Mouse (Mus musculus) urinary bladder, adult 18-20 months (tissue): Measurements from ENCODE around the gene Eml1.

Experiments
- DNase-seq, 2 experiments: peaks; one replicate each; pipeline ENCODE4 v3.0.0; 2022; ENCODE audit warnings: low spot score in 2 of 2, mixed read lengths in 2 of 2

Eml1 gene

DNA sequence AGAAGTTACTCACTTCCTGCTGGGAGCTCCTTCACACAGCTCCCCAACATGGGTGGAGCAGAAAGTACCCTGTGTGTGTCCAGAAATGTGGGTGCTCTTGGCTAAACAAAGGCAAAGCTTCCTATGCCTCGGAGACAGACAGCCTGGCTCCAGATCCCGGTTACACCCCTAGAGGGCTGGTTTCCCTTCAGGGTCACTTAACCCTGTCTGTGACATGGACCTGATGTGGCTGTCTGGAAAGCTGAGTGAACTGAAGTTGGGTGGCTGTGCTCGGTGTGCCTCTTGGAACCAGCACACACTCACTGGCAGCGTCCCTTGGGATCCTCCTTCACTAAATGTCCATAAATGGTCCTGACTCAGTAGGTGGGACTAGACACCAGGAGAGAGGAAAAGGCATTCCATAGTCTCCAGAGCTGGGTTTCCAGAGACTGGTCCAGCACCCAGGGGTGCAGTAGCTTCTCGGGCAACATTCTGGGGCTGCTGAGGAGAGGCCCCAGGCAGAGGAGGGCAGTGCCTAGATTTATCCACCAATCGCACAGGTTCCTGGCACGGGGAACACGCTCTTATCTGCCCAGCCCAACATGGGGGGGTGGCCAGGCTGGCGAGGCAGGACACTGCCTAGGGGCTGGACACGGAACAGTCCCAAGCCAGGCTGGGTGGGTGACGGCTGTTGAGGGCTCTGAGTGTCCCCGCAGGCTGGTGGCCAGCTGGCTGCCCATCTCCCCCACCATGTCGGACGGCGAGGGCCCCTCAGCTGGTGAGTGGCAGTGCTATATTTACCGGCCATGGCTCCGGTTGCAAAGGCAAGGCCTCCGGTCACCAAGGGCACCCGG, at the start of gene Eml1:
Gene Eml1, plus strand, starts transcription at position 362 of the 833 bp plus-strand sequence.
- DNase-seq = peak; percentile 26 to 48

DNA sequence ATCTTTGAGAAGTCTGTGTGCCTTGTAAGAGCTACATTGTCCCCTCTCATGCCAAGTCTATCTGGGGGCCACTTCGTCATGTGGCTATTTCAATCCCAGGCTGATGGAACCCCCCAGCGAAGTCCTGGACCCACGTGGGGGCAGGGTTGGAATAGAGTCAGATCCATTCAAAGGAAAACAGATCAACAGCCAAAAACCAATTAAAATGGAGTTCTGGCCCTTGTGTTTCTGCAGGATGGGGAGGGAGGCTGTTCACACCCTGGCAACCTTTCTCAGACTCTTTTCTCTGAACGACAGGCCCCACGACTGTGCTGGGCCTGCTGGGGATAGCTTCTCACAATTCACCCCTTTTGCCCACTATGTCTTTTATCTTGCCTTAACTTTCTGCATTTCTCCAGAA, 44.4 kb upstream of the Eml1 start:
- DNase-seq = no peak

DNA sequence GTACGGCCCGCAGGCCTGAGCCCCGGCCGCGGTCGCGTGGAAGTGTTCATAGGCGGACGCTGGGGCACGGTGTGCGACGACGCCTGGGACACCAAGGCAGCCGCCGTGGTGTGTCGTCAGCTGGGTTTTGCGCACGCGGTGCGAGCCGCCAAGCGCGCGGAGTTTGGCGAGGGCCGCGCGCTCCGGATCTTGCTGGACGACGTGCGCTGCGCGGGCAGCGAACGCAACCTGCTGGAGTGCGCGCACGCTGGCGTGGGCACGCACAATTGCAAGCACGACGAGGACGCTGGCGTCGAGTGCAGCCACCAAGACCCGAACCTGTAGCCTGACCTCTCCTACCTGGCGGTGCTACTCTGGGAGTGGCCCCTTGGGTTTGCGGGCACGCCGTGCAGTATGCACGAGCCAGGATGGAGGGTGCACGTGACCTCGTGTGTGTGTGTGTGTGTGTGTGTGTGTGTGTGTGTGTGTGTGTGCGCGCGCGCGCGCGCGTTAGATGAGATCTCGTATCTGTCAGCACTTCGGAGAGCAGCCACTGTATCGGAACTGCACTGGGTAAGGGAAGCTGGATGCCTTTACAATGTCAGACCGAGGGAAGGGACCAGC, 42.8 kb upstream of the Eml1 start:
- no peak for DNase-seq

DNA sequence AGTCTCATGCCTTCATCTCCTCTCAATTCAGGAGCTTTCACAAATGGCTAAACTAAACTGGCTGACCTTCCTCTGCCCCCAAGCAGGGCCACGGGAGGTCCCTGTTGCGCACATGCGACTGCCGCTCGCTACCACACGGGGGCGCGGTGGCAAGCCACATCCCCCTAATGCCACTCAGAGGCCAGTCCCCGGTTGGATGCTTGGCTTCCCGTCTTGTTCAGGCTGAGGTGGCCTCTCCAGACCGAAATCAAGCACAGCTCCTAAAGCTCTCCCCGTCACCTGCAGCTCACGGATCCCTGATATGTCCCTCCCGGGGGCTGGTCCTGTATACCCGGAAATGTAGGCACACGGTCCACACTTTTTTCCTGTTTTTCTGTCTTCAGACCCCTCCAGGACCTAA, 37.7 kb upstream of the Eml1 start:
- peak; percentile 70 to 79 for DNase-seq

- DNase-seq = no peak
These were observed 37.3 kb upstream of the Eml1 start for GRCm38 (mm10) chr12:108333481-108333882.

- peak; percentile 100 for DNase-seq
These were observed 36.8 kb upstream of the Eml1 start, which contains the start of gene Cyp46a1 for GRCm38 (mm10) chr12:108333895-108334445. Gene Cyp46a1 (plus strand): TSS chr12:108334381.

GRCm38 (mm10) chr12:108334529-108334928, 36.2 kb upstream of the Eml1 start:
- DNase-seq = peak in 1 of 2 experiments; percentile 19

DNA sequence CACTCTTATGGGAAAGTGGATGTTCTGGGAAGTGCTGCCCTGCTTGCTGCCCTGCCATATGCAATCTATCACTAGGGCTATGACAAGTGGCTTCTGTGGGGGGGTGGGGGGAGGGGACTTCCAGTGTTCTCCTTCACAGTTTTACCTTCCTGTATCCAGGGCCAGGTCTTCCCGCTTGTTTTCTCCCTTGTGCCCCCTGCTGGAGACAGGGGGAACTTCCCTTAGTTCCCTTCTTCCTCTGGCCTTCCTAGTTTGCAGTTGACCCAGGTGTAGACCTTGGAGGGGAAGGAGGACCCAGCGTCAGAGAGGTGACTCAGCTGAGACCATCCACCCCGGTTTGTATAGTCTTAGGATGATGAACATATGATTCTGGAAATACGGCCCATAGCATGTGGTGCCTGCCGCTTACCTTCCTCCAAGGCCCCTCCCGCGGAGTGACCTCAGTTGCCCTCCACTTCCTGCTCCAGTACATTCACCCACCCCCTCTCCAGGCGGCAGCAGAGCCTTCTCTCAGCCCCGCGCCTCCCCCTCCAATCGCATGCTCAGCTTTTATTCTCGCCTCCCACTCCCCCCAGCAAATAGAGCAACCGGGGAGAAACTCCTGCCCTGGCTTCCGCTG, 32.1 kb upstream of the Eml1 start:
- DNase-seq = no peak

DNA sequence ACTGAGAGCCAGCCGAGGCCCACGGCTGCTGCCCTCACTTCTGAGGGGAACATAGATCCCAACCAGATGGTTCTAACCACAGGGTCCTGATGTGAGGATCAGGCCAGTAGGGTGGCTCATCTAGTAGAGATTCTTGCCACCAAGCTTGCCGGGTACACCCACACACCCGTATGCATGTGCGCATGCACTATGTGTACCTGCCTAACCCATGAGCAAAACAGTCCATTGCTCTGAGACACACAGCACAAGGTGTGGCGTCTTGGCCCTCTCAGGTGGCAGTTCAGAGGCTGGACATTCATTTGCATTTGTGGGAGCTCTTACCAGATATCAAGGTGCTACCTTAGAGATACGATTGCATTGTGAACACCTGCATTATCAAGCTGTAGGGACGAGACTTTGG, 22.6 kb upstream of the Eml1 start:
- no peak for DNase-seq

DNA sequence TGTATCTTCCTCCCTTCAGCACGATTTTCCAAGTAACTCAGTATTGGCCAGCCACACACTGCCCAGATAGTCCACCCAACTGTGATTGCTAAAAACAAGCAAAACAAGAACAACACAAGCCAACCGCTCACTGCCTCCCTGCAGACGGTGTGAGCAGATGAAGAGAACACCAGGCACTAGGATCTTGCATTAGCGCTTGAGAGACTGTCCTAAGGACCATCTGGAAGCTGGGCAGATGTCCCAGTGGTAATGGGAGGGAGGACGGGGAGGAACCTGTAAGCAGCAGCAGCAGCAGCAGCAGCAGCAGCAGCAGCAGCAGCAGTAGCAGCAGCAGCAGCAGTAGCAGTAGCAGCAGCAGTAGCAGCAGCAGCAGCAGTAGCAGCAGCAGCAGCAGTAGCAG, 21.7 kb upstream of the Eml1 start:
- no peak for DNase-seq

DNA sequence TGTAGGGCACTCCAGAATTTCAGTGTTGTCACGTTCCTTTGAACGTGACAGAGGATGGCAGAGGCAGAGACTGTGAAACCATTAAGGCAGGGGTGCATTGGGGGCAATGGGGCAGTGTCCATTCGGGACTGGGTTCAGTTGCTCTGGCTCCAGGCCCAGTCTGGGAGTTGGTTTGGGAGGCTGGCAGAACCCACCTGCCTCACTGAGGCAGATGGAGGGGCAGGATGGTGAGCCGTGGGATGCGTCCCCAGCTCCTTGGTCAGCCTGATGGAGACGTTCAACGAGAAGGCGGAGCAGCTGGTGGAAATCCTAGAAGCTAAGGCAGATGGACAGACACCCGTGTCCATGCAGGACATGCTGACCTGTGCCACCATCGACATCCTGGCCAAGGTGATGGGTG, 19.8 kb upstream of the Eml1 start:
- DNase-seq = no peak

- no peak for DNase-seq
These were observed 18.2 kb upstream of the Eml1 start for GRCm38 (mm10) chr12:108352371-108353136.

DNA sequence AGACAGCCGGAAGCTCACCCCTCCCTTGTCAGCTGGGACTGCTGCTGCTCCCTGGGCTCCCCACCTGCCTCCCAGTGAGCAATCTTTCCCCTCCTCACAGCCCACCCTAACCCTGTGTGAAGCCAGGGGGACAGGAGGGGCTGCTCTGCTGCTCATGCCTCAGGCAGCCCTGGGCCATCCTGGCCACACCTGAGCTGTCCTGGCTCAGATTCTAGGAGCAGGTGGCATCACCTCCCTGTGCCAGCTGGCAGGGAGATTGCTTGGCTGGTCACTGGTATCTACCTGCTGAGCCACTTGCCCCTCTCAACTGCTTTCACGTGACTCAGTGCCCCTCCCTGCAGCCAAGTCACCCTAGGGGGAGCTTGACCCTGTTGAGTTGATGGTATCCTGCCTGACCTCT, 16.5 kb upstream of the Eml1 start:
- DNase-seq = no peak

GRCm38 (mm10) chr12:108355271-108355670, 15.5 kb upstream of the Eml1 start:
- DNase-seq = no peak

DNA sequence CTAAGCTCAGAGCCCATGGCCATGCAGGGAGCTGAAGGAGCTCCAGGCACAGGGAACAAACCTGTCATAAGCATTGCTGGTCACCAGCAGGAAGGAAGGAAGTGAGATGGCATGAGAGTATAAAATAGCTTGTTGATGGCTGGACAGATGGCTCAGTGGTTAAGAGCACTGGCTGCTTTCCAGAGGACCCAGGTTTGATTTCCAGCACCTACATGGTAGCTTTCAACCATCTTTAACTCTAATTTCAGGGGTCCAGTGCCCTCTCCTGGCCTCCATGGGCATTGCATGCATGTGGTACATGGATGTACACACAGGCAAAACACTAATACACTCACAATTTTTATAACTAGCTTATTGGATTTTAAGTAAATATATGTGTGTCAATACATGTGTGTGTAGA, 14.8 kb upstream of the Eml1 start:
- no peak for DNase-seq

DNA sequence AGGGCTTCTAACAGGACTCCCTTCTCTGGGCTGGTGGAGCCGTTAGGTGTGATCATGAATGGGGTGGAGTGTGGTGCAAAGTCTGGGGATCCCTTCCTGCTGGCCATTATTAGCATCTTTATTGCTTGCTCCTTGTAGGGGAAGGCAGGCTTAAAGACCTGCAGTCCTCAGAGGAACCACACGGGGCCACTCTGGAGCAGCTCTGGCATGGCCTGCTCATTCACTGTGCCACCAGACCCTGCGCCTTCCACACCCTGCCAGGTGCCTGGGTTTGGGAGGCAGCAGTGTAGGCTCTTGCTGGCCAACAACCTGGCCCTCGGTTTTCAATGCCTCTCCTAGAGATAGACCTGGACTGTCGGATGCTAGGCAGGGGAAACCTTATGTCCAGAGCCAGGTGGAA, 7.0 kb upstream of the Eml1 start:
- DNase-seq = peak; percentile 72 to 90

GRCm38 (mm10) chr12:108365340-108365739, 5.4 kb upstream of the Eml1 start:
- DNase-seq = peak; percentile 52 to 70

GRCm38 (mm10) chr12:108365868-108366267, 4.9 kb upstream of the Eml1 start:
- DNase-seq = peak in 1 of 2 experiments; percentile 14

DNA sequence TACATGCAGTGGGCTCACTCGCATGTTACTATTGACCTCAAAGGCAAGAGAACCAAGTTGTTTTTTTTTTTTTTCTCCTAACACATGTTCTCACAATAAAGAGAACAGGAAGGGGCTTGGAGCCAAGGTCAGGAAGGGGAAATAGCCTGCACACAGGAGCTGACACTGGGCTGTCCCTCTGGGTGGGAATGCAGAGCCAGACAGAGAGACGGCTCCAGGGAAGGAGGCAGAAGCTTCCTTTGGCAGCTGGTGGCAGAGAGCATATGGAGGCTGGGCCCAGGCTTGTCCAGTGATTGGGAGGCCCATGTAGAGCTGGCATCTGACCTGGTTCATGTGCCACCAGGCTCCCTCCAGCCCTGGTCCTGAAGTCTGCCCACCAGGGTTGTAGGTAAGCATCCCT, 2.8 kb upstream of the Eml1 start:
- no peak for DNase-seq

- no peak for DNase-seq
These were observed 1.8 kb upstream of the Eml1 start for GRCm38 (mm10) chr12:108368921-108369320.

DNA sequence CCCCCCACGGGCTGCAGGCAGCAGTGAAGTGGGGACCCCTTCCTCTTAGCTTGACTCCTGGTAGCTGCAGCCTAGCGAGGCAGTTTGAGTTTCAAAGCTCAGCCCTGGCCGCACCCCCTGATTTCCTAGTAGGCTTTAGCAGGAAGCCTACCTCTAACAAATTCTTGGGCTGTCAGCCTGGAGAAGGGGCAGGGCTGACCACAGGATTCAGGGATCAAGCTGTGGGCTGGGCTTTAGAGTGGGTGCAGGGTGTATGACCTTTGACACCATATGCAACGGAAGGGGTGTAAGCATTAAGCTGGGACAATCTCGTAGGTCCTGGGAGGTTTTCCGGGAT, 640 bp downstream of the Eml1 start:
- no peak for DNase-seq

- DNase-seq = no peak
These were observed 1.5 kb downstream of the Eml1 start for GRCm38 (mm10) chr12:108372241-108372640.
